Comparison of ENCODE assay signal across 8 mouse cellular contexts in the genomic region with DNA sequence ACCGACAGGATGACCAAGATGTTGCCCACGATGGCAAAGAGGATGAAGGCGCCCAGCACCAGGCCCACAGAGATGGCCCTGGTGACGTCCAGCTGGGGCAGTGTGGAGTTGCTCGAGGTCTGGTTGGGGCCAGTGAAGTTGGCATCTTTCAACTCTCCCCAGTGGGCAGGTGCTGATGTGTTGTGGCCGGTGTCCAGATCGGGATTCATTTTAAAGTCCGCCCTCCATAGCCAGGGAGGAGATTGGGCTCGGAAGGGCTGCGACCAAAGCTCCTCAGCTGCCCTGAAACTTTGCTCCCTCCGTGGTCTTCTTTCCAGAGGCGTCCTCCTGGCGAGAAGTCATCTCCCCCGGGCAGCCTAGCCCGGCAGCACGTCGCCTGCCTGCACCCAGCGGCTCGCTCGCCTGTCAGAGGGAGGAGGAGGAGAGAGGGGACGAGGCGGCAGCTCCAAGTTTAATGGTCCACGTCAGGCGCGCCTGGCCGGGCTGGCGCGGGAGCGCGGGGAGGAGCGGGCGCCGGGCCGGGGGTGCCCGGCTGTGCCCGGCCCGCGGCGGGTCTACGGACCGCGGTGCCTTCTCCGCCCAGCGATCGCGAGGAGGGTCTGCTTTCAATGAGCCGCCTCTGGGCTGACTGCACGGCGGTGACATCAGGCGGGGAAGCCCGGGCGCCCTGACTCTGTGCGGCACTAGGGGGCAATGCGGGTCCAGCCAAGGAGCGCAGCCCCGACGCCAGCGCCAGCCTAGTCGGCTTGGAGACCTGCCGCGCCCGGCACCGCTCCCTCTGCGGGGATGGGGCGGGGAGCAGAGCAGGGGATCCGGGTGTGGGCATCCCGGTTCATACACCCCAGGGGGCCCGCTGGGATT.
DNase-seq lines count a peak whose midpoint lies in the region; ATAC-seq lines count a peak whose summit lies in the region.

No protein-coding gene starts in this region.

- no peaks in the 10 kb centered on the region for H3K4me1 ChIP-seq in intestine, embryonic 14.5 days (replicated peaks; ENCODE audit: control insufficient read depth, insufficient read depth, low read length)

- WGBS in intestine, embryonic 14.5 days, result 7% methylated on average over 65 of the region's 68 CpGs

- intact Hi-C loops in gastrocnemius, postnatal 36 days (cut with DNase I), result loop anchor here (2.0 kb wide), 2 partner anchors 377 to 495 kb away; no protein-coding TSS in a partner anchor
- intact Hi-C loops in left cerebral cortex, postnatal 10 days (cut with DNase I), result loop anchor here (2.0 kb wide), 1 partner anchor 495 kb away; no protein-coding TSS in a partner anchor

- H3K27me3 ChIP-seq in intestine, embryonic 14.5 days (replicated peaks; ENCODE audit: control insufficient read depth, insufficient read depth, low read length), result peaks cover 33% of the 10 kb centered on the region

- H3K27ac ChIP-seq in intestine, embryonic 14.5 days (ENCODE audit: low read depth), result no peak overlapping the region

- ATAC-seq in intestine, embryonic 14.5 days (replicated peaks; ENCODE audit: low FRiP score, low TSS enrichment, low read depth), result peak; percentile 92
- peak; percentile 38 for ATAC-seq in megakaryocyte, adult 5-6 weeks (ENCODE audit: poor library complexity, severe bottlenecking)

- H3K4me3 ChIP-seq in intestine, embryonic 14.5 days (ENCODE audit: low read depth, low read length), result peak overlapping the region; percentile 44

- DNase-seq in adrenal gland, adult 18-20 months (ENCODE audit: low spot score in 2 of 2), result peak; percentile 63 to 75
- DNase-seq in embryo, embryonic 11 days, result peak; percentile 92
- peak; percentile 64 to 68 for DNase-seq in gastrocnemius, postnatal 36 days
- peak; percentile 89 for DNase-seq in intestine, embryonic 14.5 days (ENCODE audit: low spot score)
- DNase-seq in left cerebral cortex, postnatal 10 days (ENCODE audit: extremely low spot score in 1 of 2, low spot score in 2 of 2), result peak; percentile 54 to 87
- DNase-seq in right cerebral cortex, postnatal 14 days, result peak; percentile 80
- DNase-seq in urinary bladder, postnatal 4 days (ENCODE audit: low spot score in 2 of 2), result peak; percentile 70 to 83

- H3K4me2 ChIP-seq in intestine, embryonic 14.5 days (ENCODE audit: low read length), result peak overlapping the region; percentile 71

- H3K36me3 ChIP-seq in intestine, embryonic 14.5 days (ENCODE audit: control insufficient read depth, insufficient read depth, low read length), result no peaks in the 10 kb centered on the region

- H3K9ac ChIP-seq in intestine, embryonic 14.5 days (ENCODE audit: low read length), result peak overlapping the region; percentile 39

- H3K9me3 ChIP-seq in intestine, embryonic 14.5 days (ENCODE audit: control insufficient read depth, low read length), result no peaks in the 10 kb centered on the region
